Mouse (Mus musculus): ENCODE measurements at regions not wholly inside any gene's neighbourhood (a gene's known extent, or its start where the extent isn't known, plus 50 kb on each side); places are given as distances from the start of the nearest gene placed in this dataset.

- WGBS: 51% methylated on average over 20 of the region's 20 CpGs
- ATAC-seq (replicated peaks; ENCODE audit: low FRiP score, low TSS enrichment, low read depth) (no peak), DNase-seq (ENCODE audit: low spot score) (no peak)
- Histone ChIP-seq H3K9ac (ENCODE audit: low read length) (no peak overlapping the region), H3K36me3 (ENCODE audit: control insufficient read depth, insufficient read depth, low read length) (no peaks in the 10 kb centered on the region), H3K4me1 (replicated peaks; ENCODE audit: control insufficient read depth, insufficient read depth, low read length) (peaks cover 18% of the 10 kb centered on the region), H3K4me2 (ENCODE audit: low read length) (no peak overlapping the region), H3K27ac (ENCODE audit: low read depth) (peak overlapping the region; percentile 29; the same call in 1 of the 2 replicates), H3K4me3 (ENCODE audit: low read depth, low read length) (no peak overlapping the region), H3K27me3 (replicated peaks; ENCODE audit: control insufficient read depth, insufficient read depth, low read length) (no peaks in the 10 kb centered on the region), H3K9me3 (ENCODE audit: control insufficient read depth, low read length) (no peaks in the 10 kb centered on the region)
Measured at GRCm38 (mm10) chr12:112334106-112334855, 155.0 kb upstream of the A530016L24Rik start.

DNA sequence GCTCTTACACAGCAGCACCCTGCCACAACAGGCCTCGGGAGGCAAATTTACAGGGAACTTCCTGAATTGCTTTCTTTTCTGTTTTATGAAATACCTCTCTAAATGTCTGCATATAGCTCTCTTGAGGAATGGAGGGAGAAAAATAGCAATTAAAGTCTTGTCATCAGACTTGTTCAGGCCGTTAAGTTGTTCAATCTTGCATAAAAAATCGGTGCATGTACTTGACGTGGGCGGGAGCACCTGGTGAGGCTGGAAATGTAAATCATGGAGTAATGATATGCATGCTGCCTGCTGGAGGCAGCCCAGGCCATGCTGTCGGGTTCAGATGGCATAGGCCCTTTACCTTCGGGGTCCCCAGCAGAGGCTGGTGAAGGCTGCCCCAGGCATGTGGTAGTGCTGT is 153.6 kb upstream of the A530016L24Rik start:
- Histone ChIP-seq H3K27me3 (replicated peaks; ENCODE audit: control insufficient read depth, insufficient read depth, low read length) (no peaks in the 10 kb centered on the region), H3K9ac (ENCODE audit: low read length) (no peak overlapping the region), H3K4me2 (ENCODE audit: low read length) (no peak overlapping the region), H3K27ac (ENCODE audit: low read depth) (no peak overlapping the region), H3K9me3 (ENCODE audit: control insufficient read depth, low read length) (no peaks in the 10 kb centered on the region), H3K4me1 (replicated peaks; ENCODE audit: control insufficient read depth, insufficient read depth, low read length) (peaks cover 11% of the 10 kb centered on the region), H3K4me3 (ENCODE audit: low read depth, low read length) (no peak overlapping the region), H3K36me3 (ENCODE audit: control insufficient read depth, insufficient read depth, low read length) (no peaks in the 10 kb centered on the region)
- ATAC-seq (replicated peaks; ENCODE audit: low FRiP score, low TSS enrichment, low read depth) (no peak), DNase-seq (ENCODE audit: low spot score) (no peak)
- 77% methylated on average over 7 of the region's 7 CpGs for WGBS

GRCm38 (mm10) chr12:112336691-112337295 is 152.5 kb upstream of the A530016L24Rik start:
- Histone ChIP-seq H3K4me3 (ENCODE audit: low read depth, low read length) (no peak overlapping the region), H3K9ac (ENCODE audit: low read length) (no peak overlapping the region), H3K27me3 (replicated peaks; ENCODE audit: control insufficient read depth, insufficient read depth, low read length) (no peaks in the 10 kb centered on the region), H3K36me3 (ENCODE audit: control insufficient read depth, insufficient read depth, low read length) (no peaks in the 10 kb centered on the region), H3K4me2 (ENCODE audit: low read length) (no peak overlapping the region), H3K9me3 (ENCODE audit: control insufficient read depth, low read length) (no peaks in the 10 kb centered on the region), H3K4me1 (replicated peaks; ENCODE audit: control insufficient read depth, insufficient read depth, low read length) (peaks cover 11% of the 10 kb centered on the region), H3K27ac (ENCODE audit: low read depth) (no peak overlapping the region)
- DNase-seq (ENCODE audit: low spot score) (no peak), ATAC-seq (replicated peaks; ENCODE audit: low FRiP score, low TSS enrichment, low read depth) (no peak)
- 88% methylated on average over 9 of the region's 9 CpGs for WGBS

- H3K27ac ChIP-seq (ENCODE audit: low read depth): no peak overlapping the region
- no peak overlapping the region for H3K4me3 ChIP-seq (ENCODE audit: low read depth, low read length)
- H3K4me2 ChIP-seq (ENCODE audit: low read length): no peak overlapping the region
- H3K9ac ChIP-seq (ENCODE audit: low read length): no peak overlapping the region
- H3K4me1 ChIP-seq (replicated peaks; ENCODE audit: control insufficient read depth, insufficient read depth, low read length): peaks cover 11% of the 10 kb centered on the region
- no peaks in the 10 kb centered on the region for H3K9me3 ChIP-seq (ENCODE audit: control insufficient read depth, low read length)
- ATAC-seq (replicated peaks; ENCODE audit: low FRiP score, low TSS enrichment, low read depth) (no peak), DNase-seq (ENCODE audit: low spot score) (no peak)
- H3K36me3 ChIP-seq (ENCODE audit: control insufficient read depth, insufficient read depth, low read length): no peaks in the 10 kb centered on the region
- WGBS: 83% methylated on average over 11 of the region's 11 CpGs
- no peaks in the 10 kb centered on the region for H3K27me3 ChIP-seq (replicated peaks; ENCODE audit: control insufficient read depth, insufficient read depth, low read length)
Measured at GRCm38 (mm10) chr12:112337443-112337842, 151.8 kb upstream of the A530016L24Rik start.

DNA sequence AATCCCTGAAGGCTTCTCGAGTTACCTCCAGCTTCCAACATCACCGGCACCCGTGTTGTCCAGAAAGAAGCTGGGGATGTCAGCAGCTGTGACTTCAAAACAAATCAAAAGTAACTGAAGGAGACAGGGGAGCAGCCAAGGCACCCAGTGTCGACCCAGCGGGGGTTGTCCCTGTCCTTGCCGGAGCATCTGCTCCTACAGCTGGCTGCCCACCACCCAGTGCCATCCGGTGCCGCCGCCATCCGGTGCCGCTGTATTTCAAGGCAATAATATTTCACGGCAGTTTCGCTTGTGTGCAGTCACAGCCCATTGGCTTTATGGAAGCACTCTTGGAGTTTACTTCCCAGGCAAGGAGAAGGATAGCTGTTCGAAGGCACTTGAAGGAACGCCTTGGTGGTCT is 150.3 kb upstream of the A530016L24Rik start:
- Histone ChIP-seq H3K27me3 (replicated peaks; ENCODE audit: control insufficient read depth, insufficient read depth, low read length) (no peaks in the 10 kb centered on the region), H3K27ac (ENCODE audit: low read depth) (no peak overlapping the region), H3K36me3 (ENCODE audit: control insufficient read depth, insufficient read depth, low read length) (no peaks in the 10 kb centered on the region), H3K4me3 (ENCODE audit: low read depth, low read length) (no peak overlapping the region), H3K9ac (ENCODE audit: low read length) (no peak overlapping the region), H3K4me2 (ENCODE audit: low read length) (no peak overlapping the region), H3K4me1 (replicated peaks; ENCODE audit: control insufficient read depth, insufficient read depth, low read length) (peaks cover under 1% of the 10 kb centered on the region; the same call in 1 of the 2 replicates), H3K9me3 (ENCODE audit: control insufficient read depth, low read length) (no peaks in the 10 kb centered on the region)
- DNase-seq (ENCODE audit: low spot score): no peak
- 77% methylated on average over 15 of the region's 15 CpGs for WGBS
- ATAC-seq (replicated peaks; ENCODE audit: low FRiP score, low TSS enrichment, low read depth): no peak

DNA sequence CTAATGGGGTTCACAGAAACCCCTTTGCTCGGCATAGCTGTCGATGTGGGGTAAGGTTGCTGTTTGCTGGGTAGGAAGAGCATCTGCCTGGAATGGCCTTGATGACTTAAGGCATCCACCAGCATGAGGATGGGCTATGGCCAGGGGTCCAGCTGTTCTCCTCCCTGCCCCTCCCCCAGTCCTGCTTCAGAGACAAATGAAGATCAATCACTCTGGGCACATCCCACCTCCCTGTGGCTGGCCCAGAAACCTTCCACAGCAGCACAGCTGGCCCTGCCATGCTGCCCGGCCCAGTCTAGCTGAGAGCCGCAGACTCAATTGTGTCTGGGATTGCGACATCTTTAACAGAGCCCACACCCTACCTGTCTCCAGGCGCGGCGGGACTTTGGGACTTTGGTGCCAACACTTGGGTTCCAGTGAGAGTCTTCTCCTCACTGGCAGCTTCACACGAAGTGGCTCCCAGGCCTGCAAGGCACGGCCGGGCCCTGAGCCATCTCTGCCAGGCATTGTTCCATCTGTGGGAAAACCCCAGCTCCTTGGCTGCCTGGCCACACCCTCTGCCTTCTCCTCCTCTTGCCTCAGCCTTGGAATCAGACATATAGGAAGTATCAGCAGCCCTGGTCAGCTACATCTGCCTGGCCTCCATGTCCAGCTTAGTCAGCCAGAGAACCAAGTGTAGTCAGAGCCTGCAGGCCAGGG is 149.6 kb upstream of the A530016L24Rik start:
- no peaks in the 10 kb centered on the region; the same call in 1 of the 2 replicates for H3K4me1 ChIP-seq (replicated peaks; ENCODE audit: control insufficient read depth, insufficient read depth, low read length)
- no peaks in the 10 kb centered on the region for H3K27me3 ChIP-seq (replicated peaks; ENCODE audit: control insufficient read depth, insufficient read depth, low read length)

DNA sequence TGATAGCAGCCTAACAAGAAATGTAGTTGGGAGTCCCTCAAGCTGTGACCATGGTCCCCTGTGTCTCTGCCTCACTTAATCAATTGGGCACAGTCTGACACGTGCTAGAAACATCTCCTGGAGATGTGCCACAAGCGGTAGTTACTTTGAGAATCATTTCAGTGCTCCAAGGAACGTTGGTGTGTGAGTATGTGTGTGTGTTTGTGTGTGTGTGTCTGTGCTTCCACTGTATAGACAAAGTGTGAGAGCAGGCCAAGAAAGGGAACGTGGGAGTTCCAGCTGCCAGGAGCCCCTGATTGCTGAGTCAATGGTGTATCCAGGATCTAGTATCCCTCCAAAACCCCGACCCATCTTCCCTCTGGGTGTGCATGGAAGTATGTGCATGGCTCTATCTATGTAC is 149.0 kb upstream of the A530016L24Rik start:
- H3K9ac ChIP-seq (ENCODE audit: low read length): no peak overlapping the region
- H3K36me3 ChIP-seq (ENCODE audit: control insufficient read depth, insufficient read depth, low read length): no peaks in the 10 kb centered on the region
- H3K27me3 ChIP-seq (replicated peaks; ENCODE audit: control insufficient read depth, insufficient read depth, low read length): no peaks in the 10 kb centered on the region
- 62% methylated on average over 5 of the region's 5 CpGs for WGBS
- H3K4me3 ChIP-seq (ENCODE audit: low read depth, low read length): no peak overlapping the region
- no peak overlapping the region for H3K4me2 ChIP-seq (ENCODE audit: low read length)
- ATAC-seq (replicated peaks; ENCODE audit: low FRiP score, low TSS enrichment, low read depth) (no peak), DNase-seq (ENCODE audit: low spot score) (no peak)
- no peaks in the 10 kb centered on the region for H3K4me1 ChIP-seq (replicated peaks; ENCODE audit: control insufficient read depth, insufficient read depth, low read length)
- no peak overlapping the region for H3K27ac ChIP-seq (ENCODE audit: low read depth)
- H3K9me3 ChIP-seq (ENCODE audit: control insufficient read depth, low read length): no peaks in the 10 kb centered on the region

More for the DNA sequence above, 149.6 kb upstream of the A530016L24Rik start:
- Histone ChIP-seq H3K9ac (ENCODE audit: low read length) (no peak overlapping the region), H3K9me3 (ENCODE audit: control insufficient read depth, low read length) (no peaks in the 10 kb centered on the region), H3K4me3 (ENCODE audit: low read depth, low read length) (no peak overlapping the region), H3K4me2 (ENCODE audit: low read length) (no peak overlapping the region), H3K36me3 (ENCODE audit: control insufficient read depth, insufficient read depth, low read length) (no peaks in the 10 kb centered on the region), H3K27ac (ENCODE audit: low read depth) (no peak overlapping the region)
- 57% methylated on average over 11 of the region's 11 CpGs for WGBS
- DNase-seq (ENCODE audit: low spot score) (no peak), ATAC-seq (replicated peaks; ENCODE audit: low FRiP score, low TSS enrichment, low read depth) (no peak)

DNA sequence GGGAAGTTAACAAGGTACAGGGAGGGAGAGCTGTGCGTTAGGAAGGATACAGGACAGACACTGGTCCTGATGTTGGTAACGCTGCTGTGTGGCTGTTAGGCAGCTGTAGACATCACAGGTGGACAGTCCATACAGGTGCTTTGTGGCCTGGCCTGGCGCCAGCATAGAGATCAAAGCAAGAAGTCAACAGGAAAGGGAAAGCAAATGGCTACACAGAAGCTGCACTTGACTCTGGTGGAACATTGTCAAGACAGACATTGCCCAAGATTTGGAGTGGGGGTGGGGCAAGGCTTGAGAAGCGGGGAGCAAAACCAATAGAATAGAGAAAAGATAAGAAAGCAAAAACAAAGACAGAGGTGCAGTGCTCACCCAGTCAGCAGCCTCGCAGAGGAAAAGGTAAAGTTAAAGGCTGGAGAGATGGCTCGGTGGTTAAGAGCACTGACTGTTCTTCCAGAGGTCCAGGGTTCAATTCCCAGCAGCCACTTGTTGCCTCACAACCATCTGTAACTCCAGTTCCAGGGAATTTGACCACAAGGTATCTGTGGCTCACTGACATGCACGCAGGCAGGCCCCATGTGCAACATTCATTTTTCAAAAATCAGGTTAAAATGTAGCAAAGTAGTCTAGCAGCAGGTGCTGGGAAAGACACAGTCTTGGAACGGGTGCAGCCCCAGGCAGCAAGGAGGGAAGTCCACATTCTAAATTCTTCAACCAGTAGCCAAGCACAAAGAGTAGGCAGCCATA is 147.3 kb upstream of the A530016L24Rik start:
- 73% methylated on average over 8 of the region's 8 CpGs for WGBS
- no peaks in the 10 kb centered on the region for H3K27me3 ChIP-seq (replicated peaks; ENCODE audit: control insufficient read depth, insufficient read depth, low read length)
- H3K4me2 ChIP-seq (ENCODE audit: low read length): no peak overlapping the region
- H3K27ac ChIP-seq (ENCODE audit: low read depth): no peak overlapping the region
- H3K36me3 ChIP-seq (ENCODE audit: control insufficient read depth, insufficient read depth, low read length): no peaks in the 10 kb centered on the region
- no peaks in the 10 kb centered on the region for H3K4me1 ChIP-seq (replicated peaks; ENCODE audit: control insufficient read depth, insufficient read depth, low read length)
- H3K9ac ChIP-seq (ENCODE audit: low read length): no peak overlapping the region
- DNase-seq (ENCODE audit: low spot score) (no peak), ATAC-seq (replicated peaks; ENCODE audit: low FRiP score, low TSS enrichment, low read depth) (no peak)
- H3K9me3 ChIP-seq (ENCODE audit: control insufficient read depth, low read length): no peaks in the 10 kb centered on the region
- no peak overlapping the region for H3K4me3 ChIP-seq (ENCODE audit: low read depth, low read length)
